Comparison of ENCODE assay signal across 18 mouse cellular contexts in the genomic region with DNA sequence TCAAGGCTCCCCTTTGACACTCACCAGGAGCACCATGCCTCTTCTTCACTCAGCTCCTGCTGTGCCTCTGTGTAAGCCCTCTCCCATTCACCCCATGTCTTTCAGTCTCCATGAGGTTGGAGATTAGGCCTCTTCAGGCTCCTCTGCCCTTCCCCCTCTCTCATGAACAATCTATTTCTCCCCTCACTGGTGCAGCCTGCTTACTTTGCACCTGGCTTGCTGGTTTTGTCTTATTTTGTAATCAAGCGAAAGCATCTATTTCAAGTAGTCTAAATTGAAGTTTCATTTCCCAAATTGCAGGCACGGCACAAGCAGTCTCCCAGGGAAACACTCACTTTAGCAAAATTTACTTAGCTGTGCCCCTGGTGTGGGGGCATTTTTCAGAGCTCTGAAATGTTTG.
DNase-seq lines count a peak whose midpoint lies in the region; ATAC-seq and TF ChIP-seq lines count a peak whose summit lies in the region.
"Had no signal": no experiment of that assay in that cellular context is flagged by ENCODE, and none has a peak within 500 bp of the region (broad histone marks: within the 10 kb centered on the region; RNA-seq: fewer than 3 reads in every experiment).

No protein-coding gene starts in this region.

- TF ChIP-seq CTCF in hindbrain, postnatal 0 days (IDR thresholded peaks at IDR 0.05; ENCODE audit: low read depth) = no peak
- TF ChIP-seq CTCF in gastrocnemius, adult 2 months (IDR thresholded peaks at IDR 0.05) = no peak

- WGBS in forebrain, embryonic 13.5 days = 27% methylated on average over 2 of the region's 2 CpGs
- WGBS in forebrain, embryonic 10.5 days = 49% methylated on average over 2 of the region's 2 CpGs
- whole genome bisulfite sequencing in hindbrain, postnatal 0 days = 56% methylated on average over 2 of the region's 2 CpGs
- 61% methylated on average over 2 of the region's 2 CpGs for WGBS in hindbrain, embryonic 10.5 days

- no peak for DNase-seq in forebrain, embryonic 10.5 days (ENCODE audit: extremely low spot score, low spot score)
- no peak for DNase-seq in hindbrain, postnatal 0 days (ENCODE audit: low spot score)
- DNase-seq in hindbrain, embryonic 10.5 days (ENCODE audit: low spot score) = no peak
- peak; percentile 91 for DNase-seq in A20 (ENCODE audit: low read depth, low spot score)
- DNase-seq in spleen, postnatal 10 days (ENCODE audit: low spot score in 2 of 2) = no peak
- DNase-seq in gastrocnemius, adult 2 months = no peak
- DNase-seq: adrenal gland, postnatal 25 days; cerebellum, adult 18-20 months; gastrocnemius, postnatal 36 days; left cerebral cortex, postnatal 4 days; liver; thymus, postnatal 14 days had no signal

- no peak overlapping the region for H3K4me2 ChIP-seq in forebrain, embryonic 13.5 days
- H3K4me2 ChIP-seq in hindbrain, postnatal 0 days (ENCODE audit: low read depth, low read length) = no peak overlapping the region
- H3K4me2 ChIP-seq: kidney, embryonic 15.5 days; neural tube, embryonic 12.5 days had no signal

- H3K4me1 ChIP-seq in forebrain, embryonic 13.5 days = peaks cover 3% of the 10 kb centered on the region; the same call in 1 of the 2 replicates
- H3K4me1 ChIP-seq in forebrain, embryonic 10.5 days = peaks cover 29% of the 10 kb centered on the region
- H3K4me1 ChIP-seq in hindbrain, postnatal 0 days (ENCODE audit: insufficient read depth, low read length) = peaks cover 19% of the 10 kb centered on the region; the same call in 1 of the 2 replicates
- H3K4me1 ChIP-seq in hindbrain, embryonic 10.5 days (replicated peaks) = peaks cover 18% of the 10 kb centered on the region
- H3K4me1 ChIP-seq: kidney, embryonic 15.5 days; neural tube, embryonic 12.5 days had no signal

- H3K27ac ChIP-seq in forebrain, embryonic 13.5 days = peak overlapping the region; percentile 20; the same call in 1 of the 2 replicates
- H3K27ac ChIP-seq in forebrain, embryonic 10.5 days = no peak overlapping the region
- peak overlapping the region; percentile 36; the same call in 1 of the 2 replicates for H3K27ac ChIP-seq in hindbrain, postnatal 0 days
- H3K27ac ChIP-seq in hindbrain, embryonic 10.5 days = no peak overlapping the region
- no peak overlapping the region for H3K27ac ChIP-seq in gastrocnemius, adult 2 months
- H3K27ac ChIP-seq: kidney, embryonic 15.5 days; neural tube, embryonic 12.5 days had no signal

- H3K27me3 ChIP-seq in forebrain, embryonic 13.5 days = no peaks in the 10 kb centered on the region
- H3K27me3 ChIP-seq in forebrain, embryonic 10.5 days (ENCODE audit: poor library complexity, severe bottlenecking) = no peaks in the 10 kb centered on the region
- H3K27me3 ChIP-seq in hindbrain, postnatal 0 days (ENCODE audit: insufficient read depth, low read length) = no peaks in the 10 kb centered on the region
- H3K27me3 ChIP-seq in hindbrain, embryonic 10.5 days (ENCODE audit: insufficient read depth, poor library complexity, severe bottlenecking) = no peaks in the 10 kb centered on the region
- H3K27me3 ChIP-seq: kidney, embryonic 15.5 days; neural tube, embryonic 12.5 days had no signal

- H3K9ac ChIP-seq in forebrain, embryonic 13.5 days = no peak overlapping the region
- no peak overlapping the region for H3K9ac ChIP-seq in hindbrain, postnatal 0 days (replicated peaks; ENCODE audit: low read length)
- H3K9ac ChIP-seq: kidney, embryonic 15.5 days; neural tube, embryonic 12.5 days had no signal

- peak; percentile 43; the same call in 1 of the 2 replicates for ATAC-seq in forebrain, embryonic 13.5 days
- ATAC-seq in hindbrain, postnatal 0 days = no peak
- ATAC-seq in granulocyte monocyte progenitor cell, adult 5-6 weeks (replicated peaks; ENCODE audit: poor library complexity, severe bottlenecking) = peak; percentile 46; the same call in 1 of the 2 replicates
- ATAC-seq: intestine, postnatal 0 days; lung, postnatal 0 days had no signal

- no peak overlapping the region for H3K4me3 ChIP-seq in forebrain, embryonic 13.5 days
- no peak overlapping the region for H3K4me3 ChIP-seq in forebrain, embryonic 10.5 days
- no peak overlapping the region for H3K4me3 ChIP-seq in hindbrain, postnatal 0 days (ENCODE audit: low read length)
- H3K4me3 ChIP-seq in hindbrain, embryonic 10.5 days = no peak overlapping the region
- H3K4me3 ChIP-seq in gastrocnemius, adult 2 months = no peak overlapping the region
- H3K4me3 ChIP-seq: kidney, embryonic 15.5 days; neural tube, embryonic 12.5 days had no signal

- intact Hi-C loops in gastrocnemius, adult 2 months (cut with DNase I) = no loop called here

- no peaks in the 10 kb centered on the region for H3K36me3 ChIP-seq in forebrain, embryonic 13.5 days (ENCODE audit: poor library complexity, severe bottlenecking)
- no peaks in the 10 kb centered on the region for H3K36me3 ChIP-seq in forebrain, embryonic 10.5 days (replicated peaks)
- H3K36me3 ChIP-seq in hindbrain, postnatal 0 days (ENCODE audit: insufficient read depth, low read length) = no peaks in the 10 kb centered on the region
- no peaks in the 10 kb centered on the region for H3K36me3 ChIP-seq in hindbrain, embryonic 10.5 days
- H3K36me3 ChIP-seq: kidney, embryonic 15.5 days; neural tube, embryonic 12.5 days had no signal

- no peaks in the 10 kb centered on the region for H3K9me3 ChIP-seq in forebrain, embryonic 13.5 days (replicated peaks)
- H3K9me3 ChIP-seq in forebrain, embryonic 10.5 days = peaks cover 7% of the 10 kb centered on the region; the same call in 1 of the 2 replicates
- H3K9me3 ChIP-seq in hindbrain, postnatal 0 days (ENCODE audit: low read length) = no peaks in the 10 kb centered on the region
- H3K9me3 ChIP-seq in hindbrain, embryonic 10.5 days = peaks cover 5% of the 10 kb centered on the region
- H3K9me3 ChIP-seq: kidney, embryonic 15.5 days; neural tube, embryonic 12.5 days had no signal

Comparison
In these comparisons a context has a peak if more than half of its experiments do, and no peak if none do; other contexts are left out.
1. H3K27ac ChIP-seq: peak in forebrain, embryonic 13.5 days (single experiment) and hindbrain, postnatal 0 days (single experiment); none in forebrain, embryonic 10.5 days (single experiment), hindbrain, embryonic 10.5 days (single experiment) and gastrocnemius, adult 2 months (single experiment).